Mouse (Mus musculus) ES-E14 (cell line): ENCODE measurements around the gene Adtrp.

Experiments
- CHD2 ChIP-seq: IDR thresholded peaks from 2 replicates; pipeline ENCODE4 v1.6.1; 2014; ENCODE audit warnings: mild to moderate bottlenecking, low read depth, low read length, inconsistent platforms
- HCFC1 ChIP-seq: IDR thresholded peaks from 2 replicates; pipeline ENCODE4 v1.6.1; 2012; ENCODE audit warnings: low read length, inconsistent platforms, borderline replicate concordance; ENCODE audit not compliant: insufficient read depth
- MAFK ChIP-seq: IDR thresholded peaks from 2 replicates; pipeline ENCODE4 v1.6.1; 2014; ENCODE audit warnings: mild to moderate bottlenecking, low read depth, low read length, inconsistent platforms; ENCODE audit not compliant: insufficient read depth
- ZC3H11A ChIP-seq: IDR thresholded peaks from 2 replicates; pipeline ENCODE4 v1.6.1; 2012; ENCODE audit warnings: low read depth, mild to moderate bottlenecking, inconsistent platforms, low read length, borderline replicate concordance
- ZNF384 ChIP-seq: IDR thresholded peaks from 2 replicates; pipeline ENCODE4 v1.6.1; 2012; ENCODE audit warnings: low read depth, low read length, inconsistent platforms

GRCm38 (mm10) chr13:41892016-41892415 is 44.5 kb upstream of the Adtrp start:
- TF ChIP-seq CHD2 (no peak), ZC3H11A (no peak), HCFC1 (no peak), MAFK (no peak), ZNF384 (no peak)
